Comparison of ENCODE assay signal across 30 mouse cellular contexts in the genomic region with DNA sequence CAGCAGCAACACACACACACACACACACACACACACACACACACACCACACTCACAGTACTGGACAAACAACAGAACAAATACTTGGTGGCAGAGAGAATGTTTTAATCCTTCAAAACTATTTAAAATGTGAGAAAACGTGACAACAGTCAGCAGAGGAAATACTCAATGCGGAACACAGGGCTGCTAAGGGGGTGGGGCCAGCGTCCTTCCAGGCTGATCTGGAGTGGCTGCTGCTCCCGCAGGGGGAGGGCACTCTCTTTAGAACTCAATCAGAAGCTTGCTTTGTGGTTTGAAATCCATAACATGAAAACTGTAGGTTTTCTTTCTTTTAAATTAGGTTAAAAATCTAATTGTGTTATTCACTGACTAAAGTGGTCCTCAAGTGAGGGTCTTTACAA. TPM values are rescaled to one million over a fixed set of nuclear protein-coding genes. Genes with fewer than 3 reads are reported as not detected.
A peak's percentile ranks its signal among the peaks of the same experiment; 100 is the strongest.
DNase-seq lines count a peak whose midpoint lies in the region; ATAC-seq and TF ChIP-seq lines count a peak whose summit lies in the region.
"Had no signal": no experiment of that assay in that cellular context is flagged by ENCODE, and none has a peak within 500 bp of the region (broad histone marks: within the 10 kb centered on the region; RNA-seq: fewer than 3 reads in every experiment).

No protein-coding gene starts in this region.

- 0 out of 2 replicates have a peak, but pooled peaks have one; percentile 42 for ATAC-seq in heart, embryonic 16.5 days (replicated peaks; ENCODE audit: extremely low read depth, insufficient read depth, low FRiP score)
- ATAC-seq in lung, embryonic 14.5 days (ENCODE audit: insufficient read depth): no peak
- ATAC-seq in megakaryocyte progenitor cell, adult 5-6 weeks (replicated peaks; ENCODE audit: poor library complexity): peak; percentile 61
- ATAC-seq in forebrain, embryonic 11.5 days (replicated peaks; ENCODE audit: low FRiP score): no peak
- ATAC-seq: forebrain, embryonic 16.5 days; hindbrain, postnatal 0 days; intestine, embryonic 15.5 days; Patski had no signal

- no peak overlapping the region for H3K9ac ChIP-seq in heart, embryonic 16.5 days (ENCODE audit: low read length)
- H3K9ac ChIP-seq in heart, adult 2 months (ENCODE audit: low read depth, low read length): no peak overlapping the region
- no peak overlapping the region for H3K9ac ChIP-seq in lung, embryonic 14.5 days
- no peak overlapping the region for H3K9ac ChIP-seq in forebrain, embryonic 11.5 days (ENCODE audit: low read length)
- H3K9ac ChIP-seq: embryonic facial prominence, embryonic 12.5 days; heart, embryonic 13.5 days; hindbrain, embryonic 12.5 days; intestine, embryonic 15.5 days; limb, embryonic 12.5 days; liver, embryonic 13.5 days had no signal

- TF ChIP-seq POLR2A in heart, adult 2 months (IDR thresholded peaks at IDR 0.05; ENCODE audit: insufficient read depth, low read depth, low read length): no peak

- no peak overlapping the region for H3K4me3 ChIP-seq in heart, embryonic 16.5 days (ENCODE audit: low read length)
- H3K4me3 ChIP-seq in heart, adult 2 months: no peak overlapping the region
- no peak overlapping the region for H3K4me3 ChIP-seq in lung, embryonic 14.5 days (ENCODE audit: low read depth, low read length)
- H3K4me3 ChIP-seq in forebrain, embryonic 11.5 days (ENCODE audit: low read depth, low read length): no peak overlapping the region
- H3K4me3 ChIP-seq: embryonic facial prominence, embryonic 12.5 days; forebrain, embryonic 10.5 days; gastrocnemius, adult 2 months; heart, embryonic 13.5 days; hindbrain, embryonic 12.5 days; intestine, embryonic 15.5 days; left cerebral cortex, adult 2 months; limb, embryonic 12.5 days; liver, embryonic 13.5 days had no signal

- no peak for TF ChIP-seq EP300 in heart, adult 2 months (IDR thresholded peaks at IDR 0.05; ENCODE audit: insufficient read depth, low read depth, low read length)

- no peak for TF ChIP-seq CTCF in heart, adult 2 months (IDR thresholded peaks at IDR 0.05)
- no peak for TF ChIP-seq CTCF in lung, embryonic 14.5 days (IDR thresholded peaks at IDR 0.05; ENCODE audit: low read depth)

- H3K9me3 ChIP-seq in heart, embryonic 16.5 days (replicated peaks; ENCODE audit: control insufficient read depth, low read length): no peaks in the 10 kb centered on the region
- H3K9me3 ChIP-seq in lung, embryonic 14.5 days (ENCODE audit: low read depth, low read length): no peaks in the 10 kb centered on the region
- H3K9me3 ChIP-seq in forebrain, embryonic 11.5 days (ENCODE audit: control insufficient read depth, low read length): no peaks in the 10 kb centered on the region
- H3K9me3 ChIP-seq: embryonic facial prominence, embryonic 12.5 days; forebrain, embryonic 10.5 days; heart, embryonic 13.5 days; hindbrain, embryonic 12.5 days; intestine, embryonic 15.5 days; limb, embryonic 12.5 days; liver, embryonic 13.5 days had no signal

- intact Hi-C loops in heart, adult 2 months (cut with DNase I): no loop called here

- H3K79me2 ChIP-seq in heart, adult 2 months (replicated peaks; ENCODE audit: control insufficient read depth, insufficient read depth, low read length): 0 out of 2 replicates have a peak, but pooled peaks cover 1% of the 10 kb centered on the region

- peaks cover 12% of the 10 kb centered on the region for H3K36me3 ChIP-seq in heart, embryonic 16.5 days (ENCODE audit: control insufficient read depth, insufficient read depth)
- H3K36me3 ChIP-seq in heart, adult 2 months (ENCODE audit: control insufficient read depth, insufficient read depth, low read length): peaks cover 2% of the 10 kb centered on the region; the same call in 1 of the 2 replicates
- H3K36me3 ChIP-seq in lung, embryonic 14.5 days (ENCODE audit: insufficient read depth): peaks cover 27% of the 10 kb centered on the region
- no peaks in the 10 kb centered on the region; the same call in 1 of the 2 replicates for H3K36me3 ChIP-seq in forebrain, embryonic 11.5 days (ENCODE audit: control insufficient read depth, insufficient read depth, low read length)

- H3K4me1 ChIP-seq in heart, embryonic 16.5 days (ENCODE audit: control insufficient read depth, insufficient read depth, low read length): peaks cover 6% of the 10 kb centered on the region; the same call in 1 of the 2 replicates
- H3K4me1 ChIP-seq in heart, adult 2 months (ENCODE audit: control insufficient read depth, insufficient read depth, low read length): no peaks in the 10 kb centered on the region; the same call in none of the 2 replicates
- no peaks in the 10 kb centered on the region for H3K4me1 ChIP-seq in lung, embryonic 14.5 days (ENCODE audit: insufficient read depth)
- no peaks in the 10 kb centered on the region for H3K4me1 ChIP-seq in forebrain, embryonic 11.5 days (replicated peaks; ENCODE audit: control insufficient read depth, insufficient read depth, low read length)
- H3K4me1 ChIP-seq: forebrain, embryonic 10.5 days; hindbrain, embryonic 12.5 days; intestine, embryonic 15.5 days; limb, embryonic 12.5 days had no signal

- no peaks in the 10 kb centered on the region for H3K27me3 ChIP-seq in heart, embryonic 16.5 days (ENCODE audit: control insufficient read depth, insufficient read depth, low read length)
- H3K27me3 ChIP-seq in heart, adult 2 months (ENCODE audit: control insufficient read depth, insufficient read depth, low read length): no peaks in the 10 kb centered on the region
- H3K27me3 ChIP-seq in lung, embryonic 14.5 days (ENCODE audit: insufficient read depth, low read length): no peaks in the 10 kb centered on the region
- no peaks in the 10 kb centered on the region for H3K27me3 ChIP-seq in forebrain, embryonic 11.5 days (ENCODE audit: control insufficient read depth, insufficient read depth, low read length)
- H3K27me3 ChIP-seq: embryonic facial prominence, embryonic 12.5 days; heart, embryonic 13.5 days; hindbrain, embryonic 12.5 days; intestine, embryonic 15.5 days; limb, embryonic 12.5 days; liver, embryonic 13.5 days; Patski had no signal

- no peak overlapping the region for H3K27ac ChIP-seq in heart, embryonic 16.5 days (ENCODE audit: low read length)
- no peak overlapping the region for H3K27ac ChIP-seq in heart, adult 2 months
- H3K27ac ChIP-seq in lung, embryonic 14.5 days (ENCODE audit: low read depth): no peak overlapping the region
- H3K27ac ChIP-seq in forebrain, embryonic 11.5 days (ENCODE audit: low read depth, low read length): no peak overlapping the region
- H3K27ac ChIP-seq: embryonic facial prominence, embryonic 12.5 days; forebrain, embryonic 10.5 days; gastrocnemius, adult 2 months; heart, embryonic 13.5 days; hindbrain, embryonic 12.5 days; hindbrain, postnatal 0 days; intestine, embryonic 15.5 days; left cerebral cortex, adult 2 months; limb, embryonic 12.5 days; liver, embryonic 13.5 days had no signal

- no peak overlapping the region for H3K4me2 ChIP-seq in heart, embryonic 16.5 days (ENCODE audit: low read depth, low read length)
- H3K4me2 ChIP-seq in lung, embryonic 14.5 days: no peak overlapping the region
- no peak overlapping the region for H3K4me2 ChIP-seq in forebrain, embryonic 11.5 days (ENCODE audit: low read depth, low read length, severe bottlenecking)
- H3K4me2 ChIP-seq: embryonic facial prominence, embryonic 12.5 days; heart, embryonic 13.5 days; hindbrain, embryonic 12.5 days; intestine, embryonic 15.5 days; limb, embryonic 12.5 days; liver, embryonic 13.5 days had no signal

- 48% methylated on average over 4 of the region's 4 CpGs for WGBS in heart, embryonic 16.5 days
- WGBS in heart, adult 2 months: 43% methylated on average over 4 of the region's 4 CpGs
- 32% methylated on average over 4 of the region's 4 CpGs for WGBS in lung, embryonic 14.5 days
- 60% methylated on average over 4 of the region's 4 CpGs for WGBS in forebrain, embryonic 11.5 days

- DNase-seq in heart, adult 2 months: no peak
- peak; percentile 37 for DNase-seq in lung, embryonic 14.5 days
- no peak for DNase-seq in lung, postnatal 25 days (ENCODE audit: low spot score)
- peak; percentile 52 for DNase-seq in ZHBTc4 (ENCODE audit: low read depth, low spot score)
- DNase-seq in forebrain, embryonic 11.5 days (ENCODE audit: low spot score): no peak
- DNase-seq in cerebellum, adult 11 months: no peak
- DNase-seq: adrenal gland, adult 2 months; adrenal gland, postnatal 36 days; cerebellum, adult 8-10 months; cerebellum, postnatal 25 days; gastrocnemius, adult 2 months; gastrocnemius, postnatal 36 days; kidney, adult 2 months; kidney, postnatal 25 days; liver, embryonic 13.5 days; midbrain, embryonic 14.5 days; thymus, postnatal 14 days had no signal

RNA-seq across cellular contexts. Expression of a gene that starts 3.3 kb away (rescaled TPM):
- polyA plus RNA-seq in heart, embryonic 16.5 days (2015; fragmentation: Nextera tagmentation; extraction: Ambion mirVana): not detected in 2 replicates
- total RNA-seq in heart, adult 2 months (2021): under 1 TPM; 0.21 to 0.36 TPM
- 0.26 and 0.49 TPM in 2 replicates for polyA plus RNA-seq in heart, adult 2 months (2012; rRNA removed)
- polyA plus RNA-seq in lung, embryonic 14.5 days (2014; fragmentation: Nextera tagmentation; extraction: Ambion mirVana): not detected in 2 replicates
- total RNA-seq in megakaryocyte progenitor cell, adult 5-6 weeks (2015): 0.10 and 0.52 TPM in 2 replicates
- total RNA-seq in megakaryocyte progenitor cell, adult 5-6 weeks (2017): 0.57 TPM in 1 of 2 replicates, not detected in the other
- not detected in 2 replicates for polyA plus RNA-seq in forebrain, embryonic 11.5 days (2014; fragmentation: Nextera tagmentation; extraction: Ambion mirVana)
- polyA plus RNA-seq: forebrain, embryonic 10.5 days; forebrain, embryonic 16.5 days; heart, embryonic 13.5 days; hindbrain, embryonic 12.5 days; hindbrain, postnatal 0 days; intestine, embryonic 15.5 days; limb, embryonic 12.5 days; liver, embryonic 13.5 days; midbrain, embryonic 14.5 days; stomach, embryonic 14.5 days had no signal

RNA-seq across cellular contexts. Expression of a gene that starts 18.2 kb away (rescaled TPM):
- polyA plus RNA-seq in heart, embryonic 16.5 days (2015; fragmentation: Nextera tagmentation; extraction: Ambion mirVana): 123 and 126 TPM in 2 replicates
- 100 to 1,000 TPM; 146 to 155 TPM for total RNA-seq in heart, adult 2 months (2021)
- 17.6 and 32.1 TPM in 2 replicates for polyA plus RNA-seq in heart, adult 2 months (2012; rRNA removed)
- 127 and 130 TPM in 2 replicates for polyA plus RNA-seq in lung, embryonic 14.5 days (2014; fragmentation: Nextera tagmentation; extraction: Ambion mirVana)
- total RNA-seq in megakaryocyte progenitor cell, adult 5-6 weeks (2015): 45.4 and 48.6 TPM in 2 replicates
- 40.3 and 41.4 TPM in 2 replicates for total RNA-seq in megakaryocyte progenitor cell, adult 5-6 weeks (2017)
- 140 and 141 TPM in 2 replicates for polyA plus RNA-seq in forebrain, embryonic 11.5 days (2014; fragmentation: Nextera tagmentation; extraction: Ambion mirVana)

Comparison
In these comparisons a context has a peak if more than half of its experiments do, and no peak if none do; other contexts are left out.
1. DNase-seq: peak in lung, embryonic 14.5 days (single experiment) and ZHBTc4 (single experiment); none in heart, adult 2 months (0 of 2), lung, postnatal 25 days (single experiment), forebrain, embryonic 11.5 days (single experiment) and cerebellum, adult 11 months (single experiment).
2. ATAC-seq: peak in heart, embryonic 16.5 days (single experiment) and megakaryocyte progenitor cell, adult 5-6 weeks (single experiment); none in lung, embryonic 14.5 days (single experiment) and forebrain, embryonic 11.5 days (single experiment).